Comparison of ENCODE assay signal across 9 mouse cellular contexts in genomic region chr5:72710572-72711278, GRCm38 (mm10). TPM values are rescaled to one million over a fixed set of nuclear protein-coding genes. Genes with fewer than 3 reads are reported as not detected.
A peak's percentile ranks its signal among the peaks of the same experiment; 100 is the strongest.
DNase-seq lines count a peak whose midpoint lies in the region; ATAC-seq and TF ChIP-seq lines count a peak whose summit lies in the region.
"Had no signal": no experiment of that assay in that cellular context is flagged by ENCODE, and none has a peak within 500 bp of the region (broad histone marks: within the 10 kb centered on the region; RNA-seq: fewer than 3 reads in every experiment).

No protein-coding gene starts in this region.

- peak; percentile 46 for DNase-seq in ES-E14 (ENCODE audit: low read depth, low spot score)
- peak; percentile 21 for DNase-seq in cerebellum, adult 8-10 months
- peak; percentile 45 to 63 for DNase-seq in gastrocnemius, postnatal 4 days (ENCODE audit: low spot score in 2 of 2)
- peak; percentile 42 to 71 for DNase-seq in layer of hippocampus, adult 2 months (ENCODE audit: low spot score in 2 of 2)
- peak; percentile 81 for DNase-seq in lung, postnatal 36 days
- peak; percentile 28 for DNase-seq in skeletal muscle tissue, adult 2 months (ENCODE audit: low read depth, low spot score)

- H3K9ac ChIP-seq in forebrain, embryonic 13.5 days: no peak overlapping the region
- H3K9ac ChIP-seq in forebrain, embryonic 15.5 days (replicated peaks): no peak overlapping the region
- H3K9ac ChIP-seq in ES-E14 (ENCODE audit: insufficient read depth, low read depth, low read length, poor library complexity, severe bottlenecking): no peak overlapping the region
- H3K9ac ChIP-seq: liver, embryonic 15.5 days had no signal

- H3K27ac ChIP-seq in forebrain, embryonic 13.5 days: no peak overlapping the region
- no peak overlapping the region for H3K27ac ChIP-seq in forebrain, embryonic 15.5 days (replicated peaks)
- no peak overlapping the region for H3K27ac ChIP-seq in ES-E14 (ENCODE audit: insufficient read depth, low read depth, low read length, poor library complexity, severe bottlenecking)
- no peak overlapping the region for H3K27ac ChIP-seq in layer of hippocampus, adult 2 months
- H3K27ac ChIP-seq: liver, embryonic 15.5 days had no signal

- WGBS in forebrain, embryonic 13.5 days: 31% methylated on average over 4 of the region's 4 CpGs
- WGBS in forebrain, embryonic 15.5 days: 35% methylated on average over 4 of the region's 4 CpGs

- TF ChIP-seq CTCF in layer of hippocampus, adult 2 months (conservative IDR thresholded peaks at IDR 0.05): peak; percentile 95

- in situ Hi-C loops in ES-E14 (cut with MboI; ENCODE audit: low sequenced_read_pairs in 2 of 2, unreplicated experiment in 2 of 2): loop anchor here in 1 of 2 experiments (25.0 kb wide), 1 partner anchor 348 kb away; no protein-coding TSS in a partner anchor

- H3K4me2 ChIP-seq in forebrain, embryonic 13.5 days: no peak overlapping the region
- H3K4me2 ChIP-seq in forebrain, embryonic 15.5 days (replicated peaks): no peak overlapping the region
- H3K4me2 ChIP-seq: liver, embryonic 15.5 days had no signal

- H3K27me3 ChIP-seq in forebrain, embryonic 13.5 days: no peaks in the 10 kb centered on the region
- no peaks in the 10 kb centered on the region for H3K27me3 ChIP-seq in forebrain, embryonic 15.5 days
- H3K27me3 ChIP-seq: liver, embryonic 15.5 days had no signal

- H3K4me3 ChIP-seq in forebrain, embryonic 13.5 days: no peak overlapping the region
- no peak overlapping the region for H3K4me3 ChIP-seq in forebrain, embryonic 15.5 days
- H3K4me3 ChIP-seq in ES-E14 (ENCODE audit: insufficient read depth in 1 of 2, low read depth in 1 of 2, low read length in 2 of 2, poor library complexity in 1 of 2, severe bottlenecking in 1 of 2): no peak overlapping the region
- no peak overlapping the region for H3K4me3 ChIP-seq in layer of hippocampus, adult 2 months
- H3K4me3 ChIP-seq: liver, embryonic 15.5 days had no signal

- no peaks in the 10 kb centered on the region for H3K4me1 ChIP-seq in forebrain, embryonic 13.5 days
- no peaks in the 10 kb centered on the region for H3K4me1 ChIP-seq in forebrain, embryonic 15.5 days
- no peaks in the 10 kb centered on the region; a peak in 1 of 4 replicates for H3K4me1 ChIP-seq in ES-E14 (ENCODE audit: control insufficient read depth in 2 of 2, insufficient read depth in 2 of 2, low read length in 2 of 2, poor library complexity in 1 of 2)
- H3K4me1 ChIP-seq: liver, embryonic 15.5 days had no signal

- peak; percentile 53; the same call in 1 of the 2 replicates for ATAC-seq in forebrain, embryonic 13.5 days
- no peak for ATAC-seq in forebrain, embryonic 15.5 days (replicated peaks)

- H3K9me3 ChIP-seq in forebrain, embryonic 13.5 days (replicated peaks): no peaks in the 10 kb centered on the region
- H3K9me3 ChIP-seq in forebrain, embryonic 15.5 days: no peaks in the 10 kb centered on the region
- no peaks in the 10 kb centered on the region for H3K9me3 ChIP-seq in ES-E14 (ENCODE audit: control insufficient read depth, insufficient read depth, low read depth, low read length)
- H3K9me3 ChIP-seq: liver, embryonic 15.5 days had no signal

- H3K36me3 ChIP-seq in forebrain, embryonic 13.5 days (ENCODE audit: poor library complexity, severe bottlenecking): no peaks in the 10 kb centered on the region
- no peaks in the 10 kb centered on the region for H3K36me3 ChIP-seq in forebrain, embryonic 15.5 days
- H3K36me3 ChIP-seq in ES-E14 (ENCODE audit: control insufficient read depth, insufficient read depth, low read length, poor library complexity, severe bottlenecking): no peaks in the 10 kb centered on the region
- H3K36me3 ChIP-seq: liver, embryonic 15.5 days had no signal

TF ChIP-seq in ES-E14, 5 proteins besides CTCF, POLR2A, EP300 and RAD21:
- TF ChIP-seq HCFC1 (IDR thresholded peaks at IDR 0.05; ENCODE audit: borderline replicate concordance, insufficient read depth, low read length) (no peak), ZC3H11A (IDR thresholded peaks at IDR 0.05; ENCODE audit: borderline replicate concordance, low read depth, low read length) (peak; percentile 78; the same call in 1 of the 2 replicates)

RNA-seq across cellular contexts. Expression of gene Txk, which starts 41.9 kb away (rescaled TPM):
- 0.08 TPM in 1 of 2 replicates, not detected in the other for polyA plus RNA-seq in forebrain, embryonic 13.5 days (2015; fragmentation: Nextera tagmentation; extraction: Ambion mirVana)
- polyA plus RNA-seq in forebrain, embryonic 15.5 days (2015; fragmentation: Nextera tagmentation; extraction: Ambion mirVana): not detected in 2 replicates
- total RNA-seq in ES-E14 (2012; rRNA removed): 0.09 TPM in 1 of 2 replicates, not detected in the other
- total RNA-seq in gastrocnemius, postnatal 4 days (2021): under 1 TPM; 0.18 to 0.25 TPM
- not detected for total RNA-seq in layer of hippocampus, adult 2 months (2021)

Comparison
In these comparisons a context has a peak if more than half of its experiments do, and no peak if none do; other contexts are left out.
1. DNase-seq: peak in every context shown above with its lines; median percentile 81 in lung, postnatal 36 days; 56 in layer of hippocampus, adult 2 months; 54 in gastrocnemius, postnatal 4 days; 46 in ES-E14; 28 in skeletal muscle tissue, adult 2 months; 21 in cerebellum, adult 8-10 months.